Mouse (Mus musculus): ENCODE data around the gene Hgfac.

DNA sequence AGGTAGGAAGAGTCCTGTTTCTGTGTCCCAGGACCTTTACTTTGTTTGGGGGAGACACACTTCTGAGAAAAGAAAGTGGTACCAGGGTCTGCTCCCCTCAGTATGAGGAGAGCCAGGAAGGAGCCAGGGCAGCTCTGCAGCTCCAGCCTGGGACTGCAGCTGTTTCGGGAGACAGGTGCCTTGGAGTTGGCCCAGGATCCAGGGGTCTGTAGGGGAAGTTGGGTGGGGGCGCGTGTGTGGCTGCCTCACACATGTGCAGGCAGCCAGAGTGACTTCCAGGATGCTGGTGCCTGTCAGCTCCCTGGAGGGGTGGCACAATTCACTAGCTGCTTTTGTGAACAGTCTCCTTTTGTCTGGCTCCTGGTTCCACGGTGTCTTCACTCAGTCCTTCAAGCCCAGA is 16.3 kb downstream of the Hgfac start:
- TF ChIP-seq CTCF (IDR thresholded peaks at IDR 0.05; ENCODE audit: extremely low read depth, insufficient read length, insufficient replicate concordance, low read depth, low read length) (no peak), POLR2A (IDR thresholded peaks at IDR 0.05; ENCODE audit: low read depth, low read length) (no peak)
